Mouse (Mus musculus): Measurements from ENCODE around the gene Cbfa2t3.

Gene Cbfa2t3

DNA sequence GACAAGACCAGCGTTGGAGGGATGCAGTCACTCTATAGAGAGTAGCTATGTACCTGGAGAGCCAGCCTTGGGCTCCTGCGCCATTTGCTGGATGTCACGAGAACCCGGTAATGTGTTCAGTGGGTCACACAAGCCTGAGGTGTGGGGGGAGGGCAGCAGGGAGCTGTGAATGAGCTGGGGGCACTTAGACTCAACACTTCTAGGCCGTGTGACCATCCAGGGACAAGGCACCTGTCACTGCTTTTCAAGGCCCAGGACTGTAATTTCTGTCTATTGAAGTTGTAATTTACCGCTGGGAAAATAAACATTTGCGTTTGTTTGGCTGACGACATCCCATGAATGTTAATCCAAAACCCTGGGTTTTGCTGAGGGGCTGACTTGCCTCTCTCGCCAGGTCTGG is 12.0 kb downstream of the Cbfa2t3 start:
- DNase-seq (ENCODE audit: low spot score): no peak

DNA sequence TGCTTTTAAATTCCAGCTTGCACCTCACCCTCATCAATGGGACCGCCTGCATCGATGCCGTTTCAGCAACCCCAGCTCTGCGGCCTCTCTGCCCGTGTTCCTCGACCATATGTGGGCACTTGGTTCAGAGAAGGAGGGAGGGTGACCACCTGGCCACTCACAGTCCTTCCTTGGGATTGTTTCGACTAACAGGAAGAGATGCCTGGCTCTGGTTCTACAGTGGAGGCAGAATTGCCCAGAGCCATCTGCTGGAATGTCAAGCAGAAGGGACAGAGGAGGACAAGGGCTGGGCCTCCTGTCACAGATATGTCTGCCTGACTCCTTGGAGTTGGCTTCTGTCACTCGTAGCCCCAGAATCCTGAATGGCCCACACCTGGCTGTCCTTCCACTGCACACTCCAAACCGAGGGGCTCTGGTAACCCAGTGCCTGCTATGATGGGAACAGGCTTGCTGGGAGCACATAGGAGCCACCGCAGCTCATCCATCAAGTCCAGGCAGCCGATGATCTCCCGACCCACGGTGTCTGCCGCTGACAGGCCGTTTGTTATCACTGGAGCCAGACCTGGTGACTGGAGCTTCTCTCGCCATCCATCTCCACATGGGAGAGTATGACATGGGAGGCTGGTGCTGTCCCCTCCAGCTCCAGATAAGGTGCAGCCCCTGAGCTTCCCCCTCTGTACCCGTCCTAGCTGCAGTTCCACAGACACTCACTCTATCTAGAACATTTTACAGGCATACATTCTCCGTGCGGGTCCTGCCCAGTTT is 13.6 kb downstream of the Cbfa2t3 start:
- DNase-seq (ENCODE audit: low spot score): no peak

DNA sequence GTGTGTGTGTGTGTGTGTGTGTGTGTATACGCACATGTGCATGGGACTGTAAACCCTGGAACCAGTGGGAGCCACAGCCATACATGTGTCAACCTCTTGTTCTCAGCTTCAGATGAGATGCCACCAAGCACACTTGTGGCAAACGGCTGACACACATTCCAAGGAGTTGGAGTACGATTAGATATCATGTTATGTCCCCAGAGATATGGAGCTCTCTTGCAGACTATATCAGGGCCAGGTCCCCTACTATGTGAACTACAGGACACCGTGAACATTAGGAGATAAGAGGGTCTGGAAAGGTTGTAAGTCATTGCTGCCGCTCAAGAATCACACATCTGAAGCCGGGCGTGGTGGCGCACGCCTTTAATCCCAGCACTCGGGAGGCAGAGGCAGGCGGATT is 16.1 kb downstream of the Cbfa2t3 start:
- DNase-seq (ENCODE audit: low spot score): no peak

DNA sequence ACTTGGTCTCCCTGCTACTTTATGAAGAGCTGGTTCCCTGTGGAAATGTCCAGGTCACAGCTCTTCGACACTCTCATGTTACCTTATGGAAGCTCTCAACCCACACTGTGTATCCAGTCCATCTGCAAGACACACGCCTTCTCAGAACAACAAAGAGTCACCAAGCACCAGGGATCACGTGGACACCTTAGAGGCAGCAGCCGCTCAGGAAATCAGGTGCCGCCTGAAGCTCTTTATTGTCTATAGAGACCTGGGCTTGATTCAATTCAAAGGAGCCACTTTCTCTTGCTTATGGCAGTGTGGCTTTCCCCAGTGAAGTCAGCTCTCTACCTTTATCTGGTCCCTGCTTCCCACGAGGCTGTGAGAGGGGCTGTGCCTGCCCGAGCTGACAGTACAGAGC is 18.7 kb downstream of the Cbfa2t3 start:
- no peak for DNase-seq (ENCODE audit: low spot score)

DNA sequence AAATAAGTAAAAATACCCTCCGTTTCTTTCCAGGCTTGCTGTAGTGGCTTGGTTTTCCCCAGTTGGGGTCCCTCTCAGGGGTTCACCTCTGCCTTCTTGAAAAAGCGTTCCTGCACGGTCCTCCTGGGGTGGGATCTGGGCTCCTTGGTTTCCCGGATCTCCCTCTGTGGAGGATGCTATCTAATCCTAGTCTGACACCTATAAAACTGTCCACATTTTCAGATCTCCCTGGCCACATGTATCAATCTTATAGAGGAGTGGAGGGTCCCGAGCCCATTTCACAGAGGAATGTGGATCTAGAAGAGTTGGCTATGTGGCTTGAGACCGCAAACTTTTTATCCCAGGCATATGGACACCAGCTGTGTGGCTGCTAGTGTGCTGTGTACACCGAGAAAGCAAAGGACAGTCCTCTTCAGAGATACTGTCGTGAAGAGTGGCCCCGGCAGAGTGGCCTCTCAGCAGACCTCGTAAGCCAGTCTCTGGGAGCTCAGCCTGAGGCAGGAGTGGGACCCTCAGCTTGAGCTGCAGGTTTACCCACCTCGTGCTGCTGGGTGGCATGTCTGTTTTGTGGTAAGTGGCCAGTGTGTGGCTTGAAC is 19.5 kb downstream of the Cbfa2t3 start:
- no peak for DNase-seq (ENCODE audit: low spot score)

DNA sequence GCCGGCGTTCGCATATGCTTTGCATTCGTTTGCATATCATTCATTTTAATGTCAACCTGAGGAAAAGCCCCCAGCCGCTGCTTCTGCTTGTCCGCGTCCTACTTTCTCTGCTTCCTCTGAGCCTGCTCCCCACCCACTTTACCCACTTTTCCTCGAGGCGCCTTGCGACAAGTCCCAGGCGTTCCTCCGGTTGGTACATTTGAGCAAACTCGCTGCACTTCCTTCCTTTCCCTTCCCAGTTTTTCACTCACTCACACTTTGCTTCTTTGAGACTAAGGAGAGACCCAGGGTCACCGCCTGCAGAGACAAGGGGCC is 20.1 kb downstream of the Cbfa2t3 start:
- DNase-seq (ENCODE audit: low spot score): no peak

DNA sequence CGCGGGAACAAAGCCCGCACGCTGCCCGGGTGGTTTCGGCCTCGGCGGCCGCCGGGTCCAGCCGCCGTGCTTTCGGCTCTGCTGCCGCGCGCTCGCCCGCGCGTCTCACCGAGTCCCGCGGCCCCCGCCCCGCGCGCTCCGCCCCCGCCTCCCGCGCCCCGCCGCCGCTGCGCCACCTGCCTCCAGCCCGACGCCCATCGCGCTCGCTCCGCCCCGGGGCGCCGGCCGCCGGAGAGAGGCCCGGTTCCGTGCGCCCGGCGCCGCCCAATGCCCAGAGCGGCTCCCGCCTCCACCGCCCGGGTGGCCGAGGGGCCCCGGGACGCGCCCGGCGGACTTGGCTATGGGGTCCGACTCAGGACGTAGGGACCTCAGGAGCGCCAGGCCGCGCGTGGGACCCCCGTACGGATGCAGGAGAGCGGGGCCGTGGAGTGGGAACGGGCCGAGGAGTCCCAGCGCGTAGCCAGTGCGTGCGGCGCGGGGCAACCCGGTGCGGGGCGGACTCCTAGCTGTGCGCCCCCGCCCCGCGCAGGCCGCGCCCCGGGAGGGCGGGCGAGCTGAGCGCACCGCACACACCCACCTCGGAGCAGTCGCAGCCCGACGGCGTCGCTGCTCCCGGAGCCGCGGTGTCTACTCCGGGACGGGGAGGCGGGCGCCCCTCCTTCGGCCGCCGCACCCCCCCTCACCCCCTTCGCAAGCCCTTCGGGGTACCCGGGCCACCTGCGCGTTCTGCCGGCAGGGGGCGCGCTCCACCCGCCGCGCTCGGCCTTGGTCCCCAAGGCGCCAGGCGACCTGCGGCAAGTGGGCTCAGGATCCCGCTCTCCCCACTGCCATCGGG is 20.6 kb downstream of the Cbfa2t3 start:
- no peak for DNase-seq (ENCODE audit: low spot score)

DNA sequence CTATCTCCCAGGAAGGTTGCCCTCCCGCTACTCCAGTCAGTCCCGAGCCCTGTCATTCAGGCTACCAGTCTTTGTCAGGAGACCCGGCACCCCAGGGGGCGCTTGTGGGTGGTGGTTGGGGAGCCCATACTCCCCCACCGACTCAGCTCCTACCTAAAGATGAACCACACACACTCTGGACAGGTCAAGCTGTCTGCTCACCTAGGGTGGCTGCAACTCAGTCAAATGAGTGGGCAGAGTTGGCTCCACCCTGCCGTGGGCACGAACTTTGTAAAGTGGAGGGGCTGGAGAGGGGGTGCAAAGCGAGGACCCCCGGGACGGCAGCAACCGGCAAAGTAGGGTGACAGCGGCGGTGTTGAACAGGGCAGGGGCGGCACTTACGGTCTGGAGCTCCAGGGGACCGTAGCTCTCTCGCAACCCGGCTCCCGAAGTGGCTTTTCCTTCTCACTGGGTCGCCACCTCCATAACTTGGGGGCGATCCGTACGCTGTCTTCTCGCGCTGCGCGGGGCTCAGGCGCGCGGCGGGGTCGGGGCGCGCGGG is 21.4 kb downstream of the Cbfa2t3 start:
- DNase-seq (ENCODE audit: low spot score): no peak

DNA sequence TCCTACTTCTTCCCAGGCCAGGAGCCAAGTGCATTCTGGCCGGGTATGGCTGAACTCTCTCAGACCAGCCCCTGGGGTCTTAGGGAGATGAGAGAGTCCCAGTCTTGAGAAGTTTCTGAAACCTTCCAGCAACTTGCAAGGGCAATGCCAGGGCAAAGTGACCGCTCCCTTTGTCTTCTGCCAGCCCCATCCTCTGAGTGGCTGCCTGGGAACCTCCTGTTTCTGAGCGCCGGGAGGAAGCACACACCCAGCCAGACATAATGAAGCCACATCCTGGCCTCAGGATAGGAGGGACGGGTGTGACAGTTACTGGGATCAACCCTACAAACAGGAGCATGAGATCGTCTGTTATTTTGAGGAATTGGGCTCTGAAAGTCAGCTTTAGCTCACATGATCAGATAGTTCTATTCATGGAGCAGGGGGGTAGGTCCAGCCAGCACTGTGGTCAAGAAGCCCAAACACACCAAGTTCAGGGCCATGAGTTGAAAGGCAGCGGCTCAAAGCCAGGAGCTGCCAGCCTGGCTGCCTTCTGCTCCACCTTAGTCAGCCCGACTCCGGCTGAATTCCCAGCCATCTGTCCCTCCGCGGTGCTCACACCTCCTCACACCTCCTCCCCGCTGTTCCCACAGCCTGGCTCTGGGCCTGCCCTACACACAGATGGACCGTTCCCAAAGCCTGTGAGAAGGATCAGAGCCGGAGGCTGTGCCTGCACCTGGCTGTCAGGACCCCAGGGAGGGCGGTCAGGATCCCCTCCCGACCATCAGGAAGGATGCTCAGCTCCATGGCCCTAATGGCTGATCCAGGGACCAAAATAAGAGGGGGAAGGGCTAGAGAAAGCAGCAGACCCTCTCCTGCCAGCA is 22.1 kb downstream of the Cbfa2t3 start:
- DNase-seq (ENCODE audit: low spot score): no peak

DNA sequence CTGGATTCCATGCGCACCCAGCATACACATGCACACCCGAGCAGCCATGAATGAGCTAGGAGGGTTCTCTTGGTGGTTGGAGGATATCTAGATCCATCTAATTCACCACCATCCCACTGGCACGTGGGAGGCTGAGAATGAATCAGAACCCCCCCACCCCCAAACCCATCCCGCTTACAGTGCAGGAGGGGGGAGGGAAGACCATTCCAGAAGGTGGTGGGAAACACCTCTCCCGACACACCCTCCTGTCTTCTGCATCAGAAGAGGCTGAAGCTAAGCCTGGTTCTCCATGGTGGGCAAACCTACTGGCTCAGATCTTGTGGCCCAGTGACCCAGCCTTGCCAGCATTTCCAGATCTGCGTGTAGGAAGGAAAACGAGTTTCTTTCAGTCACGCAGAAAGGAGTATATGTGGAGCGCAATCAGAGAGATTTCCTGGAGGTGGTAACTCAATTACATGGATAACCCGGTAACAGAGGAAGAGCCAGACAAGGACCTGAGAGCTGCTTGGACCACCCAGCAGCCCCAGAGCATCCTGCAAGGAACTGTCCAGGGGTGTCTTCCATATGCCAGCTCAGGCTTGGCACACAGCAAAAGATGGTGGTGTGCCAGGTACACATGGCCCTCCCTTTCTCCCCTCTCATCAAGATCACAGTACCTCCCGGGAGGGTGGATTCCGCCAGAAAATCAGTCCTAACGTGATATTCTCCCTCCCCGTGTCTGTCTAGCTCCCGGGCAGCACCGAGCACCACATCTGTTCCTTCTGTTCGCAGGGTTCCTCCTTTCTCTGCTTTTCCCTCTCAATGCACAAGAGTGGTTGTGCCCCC is 23.1 kb downstream of the Cbfa2t3 start:
- no peak for DNase-seq (ENCODE audit: low spot score)

DNA sequence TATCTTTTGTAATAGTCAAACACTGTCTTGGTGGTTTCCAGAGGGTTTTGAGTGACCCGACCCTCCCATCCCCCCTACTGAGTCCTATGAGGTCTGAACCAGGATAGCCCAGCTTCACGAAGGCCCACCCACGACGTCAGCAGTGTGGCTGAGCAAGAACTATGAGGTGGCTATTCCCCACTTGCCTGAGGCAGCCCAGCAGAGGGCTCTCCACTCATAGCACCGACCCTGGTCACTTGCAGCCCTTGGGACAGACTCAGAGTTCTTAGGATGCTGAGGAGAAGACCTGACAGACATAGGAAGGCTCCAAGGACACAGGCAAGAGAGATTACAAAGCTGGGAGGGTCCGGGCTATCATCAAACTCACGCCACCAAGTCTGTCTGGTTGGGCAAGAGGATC is 23.9 kb downstream of the Cbfa2t3 start:
- no peak for DNase-seq (ENCODE audit: low spot score)

DNA sequence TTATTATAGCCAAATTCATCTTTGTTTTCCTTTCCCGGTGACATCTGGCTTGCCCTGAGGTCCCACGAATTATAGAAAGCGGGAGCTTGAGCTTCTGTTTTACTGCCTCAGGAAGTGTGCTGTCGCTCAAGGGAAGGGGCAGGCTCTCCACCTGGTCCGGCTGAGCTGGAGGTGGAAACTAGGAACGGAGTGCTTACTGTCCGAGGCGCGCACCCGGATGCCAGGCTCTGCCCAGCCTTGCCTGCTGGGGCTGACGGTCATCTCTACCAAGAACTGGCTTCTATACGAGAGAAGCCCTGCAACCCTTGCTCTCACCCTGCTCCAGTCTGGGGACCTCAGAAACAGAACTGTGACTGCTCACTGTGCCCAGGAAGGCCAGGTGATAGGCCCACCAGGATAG is 24.9 kb downstream of the Cbfa2t3 start:
- no peak for DNase-seq (ENCODE audit: low spot score)

DNA sequence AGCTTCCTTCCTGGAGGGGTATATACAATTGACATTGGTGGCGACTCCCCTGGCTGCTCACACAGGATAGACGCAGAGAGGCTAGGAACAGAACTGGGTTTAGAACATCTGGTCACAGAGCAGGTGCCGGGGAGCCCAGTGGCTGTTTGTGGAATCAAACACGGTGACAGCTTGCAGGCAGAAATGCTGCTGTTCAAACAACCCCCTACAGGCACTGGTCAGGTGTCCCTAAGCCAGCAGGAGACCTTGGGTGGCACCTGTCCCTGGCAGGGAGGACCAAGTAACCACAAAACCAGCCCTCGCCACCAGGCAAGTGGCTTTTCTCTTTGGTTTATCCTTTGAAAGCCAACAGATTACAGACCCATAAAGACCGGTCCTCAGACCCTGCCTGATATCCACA is 27.0 kb downstream of the Cbfa2t3 start:
- DNase-seq (ENCODE audit: low spot score): no peak

DNA sequence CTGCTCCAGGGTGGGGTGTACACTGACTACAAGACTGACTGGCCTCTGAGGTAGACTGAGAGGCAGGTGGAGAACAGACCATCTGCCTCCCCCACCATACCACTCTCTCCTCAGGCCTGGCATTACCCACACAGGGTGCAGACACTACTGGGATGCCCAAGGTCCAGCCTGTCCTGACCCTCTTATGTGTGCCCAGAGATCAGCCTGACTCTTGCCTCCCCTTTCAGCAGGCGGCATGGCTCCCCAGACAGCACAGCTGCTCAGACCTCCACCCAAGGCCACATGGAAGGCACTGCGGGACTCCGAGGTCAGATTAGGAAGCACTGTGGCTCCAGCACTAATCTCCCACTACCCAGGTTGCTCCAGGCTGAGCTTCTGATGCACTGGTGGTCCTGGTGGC is 28.2 kb downstream of the Cbfa2t3 start:
- no peak for DNase-seq (ENCODE audit: low spot score)

DNA sequence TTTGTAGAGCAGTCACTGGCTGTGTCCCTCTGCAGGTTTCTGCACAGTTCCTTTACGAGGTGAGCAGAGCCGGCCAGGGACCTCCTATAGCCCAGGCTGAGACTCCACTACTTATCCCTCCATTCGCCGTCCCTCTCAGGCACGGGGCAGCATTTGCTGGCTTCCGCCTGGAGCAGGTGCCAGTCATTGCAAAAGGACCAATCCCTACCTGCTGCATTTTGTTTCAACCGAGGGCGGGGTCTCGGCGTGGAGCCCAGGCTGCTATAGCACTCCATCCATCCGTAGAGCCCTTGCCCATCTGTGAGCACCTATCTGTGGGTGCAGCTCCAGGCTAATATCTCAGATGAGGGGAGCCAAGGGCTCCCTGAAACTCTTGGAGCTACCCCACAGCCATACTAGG is 28.9 kb downstream of the Cbfa2t3 start:
- no peak for DNase-seq (ENCODE audit: low spot score)

DNA sequence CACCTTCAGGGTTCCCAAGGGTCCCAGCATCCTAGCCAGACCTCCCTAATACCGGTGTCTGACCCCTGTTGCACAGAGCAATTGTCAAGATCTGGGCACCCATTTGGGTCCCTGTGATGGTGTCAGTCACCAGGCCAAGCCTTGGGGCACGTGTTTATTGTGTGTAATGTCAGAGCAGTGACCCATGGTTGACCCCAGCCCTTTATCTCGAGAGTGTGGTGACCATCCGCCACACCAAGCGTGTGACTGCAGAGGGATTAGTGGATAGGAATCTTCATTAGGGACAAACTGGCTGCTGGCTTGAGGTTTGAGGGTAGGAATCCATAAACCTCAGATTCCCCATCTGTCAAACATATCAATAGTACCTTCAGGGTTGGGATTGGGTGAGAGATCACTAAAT is 29.5 kb downstream of the Cbfa2t3 start:
- DNase-seq (ENCODE audit: low spot score): no peak

DNA sequence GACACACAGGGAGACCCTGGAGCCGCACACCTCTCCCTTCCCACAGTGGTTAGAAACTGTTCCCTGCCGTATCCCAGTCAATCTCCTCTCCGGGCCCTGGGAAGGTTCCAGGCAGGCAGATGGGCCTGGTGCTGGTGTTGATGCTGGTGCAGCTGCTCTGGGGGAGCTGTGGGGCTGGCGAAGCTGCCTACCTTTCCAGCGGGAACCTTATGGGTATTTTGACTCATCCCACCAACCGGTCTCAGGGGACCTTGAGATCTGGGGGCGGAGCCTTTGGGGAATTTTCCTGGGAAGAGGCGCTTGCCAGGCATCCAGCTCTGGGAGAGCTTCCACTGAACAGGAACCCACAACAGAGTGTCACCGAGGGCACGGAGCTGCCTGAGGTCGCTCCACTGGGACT is 31.1 kb downstream of the Cbfa2t3 start:
- no peak for DNase-seq (ENCODE audit: low spot score)

DNA sequence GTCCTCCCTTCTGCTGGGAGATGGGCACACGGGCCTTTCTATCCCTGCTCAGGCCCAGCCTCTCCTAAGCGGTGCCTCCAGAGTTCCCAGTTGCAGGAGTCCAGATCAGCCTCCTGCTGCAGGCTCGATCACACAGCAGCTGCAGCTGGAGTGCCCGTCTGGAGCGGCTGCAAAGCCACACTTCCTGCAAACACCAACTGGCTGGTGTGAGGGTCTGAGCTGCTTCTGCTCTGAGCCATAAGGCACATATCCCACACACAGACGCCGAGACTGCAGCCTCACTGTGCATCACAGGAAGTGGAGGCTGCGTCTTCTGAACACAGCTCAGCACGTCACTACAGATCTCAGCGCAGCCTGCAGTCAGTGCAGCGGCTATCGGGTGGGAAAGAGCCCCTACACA is 32.1 kb downstream of the Cbfa2t3 start:
- no peak for DNase-seq (ENCODE audit: low spot score)

DNA sequence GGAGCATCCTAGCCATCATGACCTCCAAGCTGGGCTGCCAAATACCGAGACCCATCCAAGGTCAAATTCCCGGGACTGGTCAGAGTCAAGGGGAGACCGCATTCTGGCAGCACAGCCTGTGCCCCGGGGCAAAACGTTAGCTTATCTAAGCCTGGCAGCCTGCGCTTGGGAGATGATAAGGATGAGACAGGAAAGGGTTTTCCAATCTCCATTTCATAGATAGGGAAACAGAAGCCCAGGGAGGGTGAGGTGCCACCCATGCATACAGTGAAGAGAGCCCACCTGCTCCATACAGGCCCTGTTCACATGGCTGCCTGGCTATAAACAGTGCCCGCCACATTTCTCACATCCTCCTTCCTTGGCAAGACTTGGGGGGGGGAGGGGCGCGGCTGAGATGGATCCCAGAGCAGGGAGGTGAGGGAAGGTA is 32.6 kb downstream of the Cbfa2t3 start:
- no peak for DNase-seq (ENCODE audit: low spot score)

DNA sequence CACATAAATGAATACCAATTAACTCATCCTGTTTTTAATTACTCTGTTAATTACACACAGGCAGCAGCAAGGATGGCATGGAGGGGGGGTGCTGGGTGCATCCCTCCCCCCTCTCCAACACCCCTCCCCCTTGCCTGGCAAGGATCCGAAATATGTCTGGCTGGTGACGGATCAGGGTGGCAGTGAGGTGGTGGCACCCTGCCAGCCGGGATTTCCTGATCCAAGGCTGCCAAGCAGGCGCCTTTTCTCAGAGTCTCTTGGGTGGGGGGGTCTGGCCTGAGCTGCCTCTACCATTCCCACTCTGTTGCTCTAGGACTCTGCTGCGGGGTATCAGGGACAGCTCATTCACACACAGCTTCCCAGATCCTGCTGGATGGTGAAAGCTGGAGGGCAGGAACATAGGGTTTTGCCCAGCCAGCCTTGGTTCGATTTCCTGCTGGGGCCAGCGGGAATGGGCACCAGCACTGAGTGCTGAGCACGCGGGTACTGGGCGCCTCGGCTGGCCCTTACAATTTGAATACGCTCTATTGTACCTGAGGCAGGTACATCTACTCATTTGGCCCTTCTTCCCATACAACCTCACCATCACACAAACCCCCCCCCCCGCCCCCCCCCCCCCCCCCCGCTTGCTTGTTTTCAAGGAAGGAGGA is 33.1 kb downstream of the Cbfa2t3 start:
- no peak for DNase-seq (ENCODE audit: low spot score)

DNA sequence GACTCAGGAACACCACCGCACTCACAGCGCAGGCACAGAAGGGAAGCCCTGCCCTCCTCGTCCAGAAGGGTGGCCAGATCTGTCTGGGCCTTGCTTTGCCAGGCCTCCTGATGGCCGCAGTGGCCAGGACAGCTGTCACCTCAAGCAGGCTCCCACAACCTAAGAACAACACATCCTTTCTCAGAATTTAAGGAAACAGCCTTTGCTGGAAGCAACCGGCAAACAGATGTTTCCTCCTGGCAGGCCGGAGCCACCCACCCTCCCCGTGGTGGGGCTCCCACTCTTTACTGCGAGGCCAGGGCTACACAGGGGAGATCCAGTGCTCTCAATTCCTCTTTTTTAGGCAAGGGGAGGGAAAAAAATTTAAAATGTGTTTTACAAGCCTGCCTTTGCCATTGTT is 33.7 kb downstream of the Cbfa2t3 start:
- no peak for DNase-seq (ENCODE audit: low spot score)
